Mouse (Mus musculus): ENCODE measurements around the gene Baz1b. TPM values are rescaled to one million over a fixed set of nuclear protein-coding genes. Genes with fewer than 3 reads are reported as not detected.
"Not testable (repeated sequence)": the region's sequence is repeated elsewhere in the genome, so short reads cannot be mapped to it uniquely, and the experiment has no call there.

Baz1b gene
- total RNA-seq, 2 experiments from 2014 or later, result 59.4 to 63.6 TPM

DNA sequence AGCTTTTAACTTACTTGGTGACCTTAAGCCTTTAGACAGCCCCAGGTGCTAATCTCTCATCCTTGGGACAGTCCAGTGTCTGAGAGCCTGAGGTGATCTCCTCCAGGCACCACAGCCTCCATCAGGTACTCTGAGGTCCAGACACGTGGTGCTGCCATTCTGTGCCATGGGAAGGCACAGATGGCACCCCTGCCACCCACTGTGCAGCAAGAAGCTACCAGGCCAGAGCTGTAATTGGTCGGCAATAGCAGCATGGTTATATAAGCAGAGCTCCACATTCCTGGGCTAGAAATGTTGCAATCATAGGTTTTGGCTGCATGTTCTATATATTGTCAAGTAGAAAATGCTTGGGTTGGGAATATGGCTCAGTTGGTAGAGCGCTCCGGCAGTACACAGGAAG lies 8.1 kb upstream of the Baz1b start:
- no peak for DNase-seq (ENCODE audit: low spot score in 2 of 2)

DNA sequence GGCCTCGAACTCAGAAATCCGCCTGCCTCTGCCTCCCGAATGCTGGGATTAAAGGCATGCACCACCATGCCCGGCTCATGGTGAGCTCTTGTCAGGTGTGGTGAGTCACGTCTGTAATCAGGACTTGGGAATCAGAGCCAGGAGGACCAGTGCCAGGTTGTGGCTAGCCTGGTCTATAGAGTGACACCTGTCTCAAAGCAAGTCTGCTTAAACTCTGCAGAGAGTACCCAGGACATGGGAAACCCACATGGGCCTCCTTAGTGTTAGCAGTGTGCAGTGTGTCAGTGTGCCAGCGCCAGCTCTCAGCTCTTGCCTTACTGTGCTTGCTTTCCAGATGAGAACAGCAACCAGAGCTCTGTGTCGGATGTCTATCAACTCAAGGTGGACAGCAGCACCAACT lies 7.4 kb upstream of the Baz1b start:
- DNase-seq (ENCODE audit: low spot score in 2 of 2), result no peak

DNA sequence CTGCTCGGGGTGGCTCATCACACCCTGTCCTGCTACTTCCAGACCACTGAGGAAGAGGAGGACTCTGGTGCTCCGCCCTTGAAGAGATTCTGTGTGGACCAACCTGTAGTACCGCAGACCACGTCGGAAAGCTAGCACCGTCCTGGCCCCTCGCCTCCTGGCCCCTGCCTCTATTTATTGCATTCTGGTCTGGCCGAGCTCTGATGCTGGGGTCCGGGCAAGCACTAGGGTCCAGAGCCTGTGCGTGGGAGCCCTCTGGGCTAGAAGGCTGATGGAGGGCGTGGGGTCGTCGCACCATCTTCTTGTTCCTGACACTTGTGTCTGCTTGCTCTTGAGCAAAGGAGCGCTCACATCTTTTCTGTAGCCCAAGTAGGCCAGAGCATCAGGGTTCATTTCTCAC lies 6.3 kb upstream of the Baz1b start:
- no peak for DNase-seq (ENCODE audit: low spot score in 2 of 2)

DNA sequence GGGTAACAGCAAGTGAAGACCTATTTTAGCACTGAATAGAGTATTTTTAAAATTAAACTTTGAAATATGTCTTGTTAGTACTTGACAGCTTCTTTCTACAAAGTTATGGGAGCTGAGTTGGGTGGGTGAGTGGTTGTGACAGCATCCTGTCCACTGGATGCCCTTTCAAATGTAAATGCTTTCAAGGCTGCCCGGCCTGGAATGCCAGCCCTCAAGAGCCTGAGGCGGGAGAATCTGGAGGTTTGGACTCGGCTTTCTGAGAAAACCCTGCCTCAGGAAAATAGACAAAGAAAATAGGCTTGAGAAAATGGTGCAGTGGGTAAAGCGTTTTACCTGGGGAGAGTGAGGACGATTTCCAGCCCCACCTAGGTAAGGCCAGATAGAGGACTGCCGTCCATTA lies 5.3 kb upstream of the Baz1b start:
- DNase-seq (ENCODE audit: low spot score in 2 of 2), result no peak

DNA sequence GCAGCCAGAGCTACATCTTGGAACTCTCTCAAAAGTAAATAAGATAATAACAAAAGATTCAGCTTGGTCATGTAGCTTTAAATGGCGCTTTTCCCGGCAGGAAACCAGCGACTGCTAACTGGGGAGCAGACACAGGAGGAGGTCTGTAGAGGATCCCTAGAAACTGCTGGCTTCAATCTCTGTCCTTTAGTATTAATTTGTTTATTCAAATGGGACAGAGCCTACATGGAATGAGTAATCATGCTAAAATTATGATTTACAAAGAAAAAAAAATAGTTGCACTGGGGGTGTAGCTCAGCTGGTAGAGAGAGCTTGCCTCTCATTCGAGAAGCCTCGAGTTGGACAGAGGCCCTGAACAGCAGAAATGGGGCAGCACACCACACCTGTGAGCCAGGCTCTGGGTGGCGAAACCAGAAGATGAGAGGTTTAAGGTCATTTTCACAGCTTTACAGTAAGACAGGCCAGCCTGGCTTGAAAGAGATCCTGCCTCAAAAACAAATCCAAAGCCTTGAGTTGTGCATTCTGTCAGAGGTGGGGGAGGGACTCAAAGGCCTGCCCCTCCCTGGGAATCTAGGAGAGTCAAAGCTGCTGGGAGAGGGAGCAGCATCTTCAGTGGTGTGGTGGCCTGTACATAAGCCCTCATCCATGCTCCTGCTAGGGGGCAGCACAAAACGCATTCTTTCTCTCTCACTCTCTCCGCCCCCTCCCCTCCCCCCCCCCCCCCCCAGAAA lies 3.8 kb upstream of the Baz1b start:
- no peak for DNase-seq (ENCODE audit: low spot score in 2 of 2)

DNA sequence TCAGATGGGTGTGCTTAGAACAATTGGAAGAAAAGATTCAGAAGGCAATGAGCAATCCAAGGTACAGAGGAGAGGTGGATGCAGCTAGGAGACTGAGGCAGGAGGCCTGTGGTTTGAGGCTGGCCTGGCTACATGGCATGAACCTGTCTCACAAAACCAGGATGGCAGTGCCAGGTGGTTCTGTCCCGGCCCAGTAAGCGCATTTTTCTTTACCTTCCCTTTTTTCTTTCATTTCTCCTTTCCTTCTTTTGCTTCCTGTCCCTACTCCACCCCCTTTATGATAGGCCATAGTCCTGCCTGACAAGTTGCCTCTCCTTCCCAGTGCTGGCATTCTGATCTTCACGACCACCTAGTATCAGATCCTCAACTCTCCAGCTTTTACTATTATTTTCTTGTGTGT lies 2.0 kb upstream of the Baz1b start:
- DNase-seq (ENCODE audit: low spot score in 2 of 2), result no peak

DNA sequence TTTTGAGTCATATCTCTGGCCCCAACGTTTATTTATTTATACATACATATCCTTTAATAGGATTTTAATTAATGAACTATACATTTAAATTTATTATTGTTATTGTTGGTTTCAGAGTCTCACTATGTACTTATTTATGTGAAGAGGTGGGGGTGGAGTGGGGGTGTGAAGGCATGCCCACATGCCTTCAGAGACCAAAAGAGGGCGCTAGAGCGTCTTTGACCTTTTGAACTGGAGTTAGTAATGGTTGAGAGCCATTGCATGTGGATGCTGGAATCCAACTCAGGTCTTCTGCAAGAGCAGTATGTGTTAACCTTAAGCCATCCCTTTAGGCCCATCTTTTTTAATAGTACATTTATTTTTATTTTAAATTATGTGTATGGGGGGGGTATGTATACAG lies 1.5 kb upstream of the Baz1b start:
- DNase-seq (ENCODE audit: low spot score in 2 of 2), result no peak

DNA sequence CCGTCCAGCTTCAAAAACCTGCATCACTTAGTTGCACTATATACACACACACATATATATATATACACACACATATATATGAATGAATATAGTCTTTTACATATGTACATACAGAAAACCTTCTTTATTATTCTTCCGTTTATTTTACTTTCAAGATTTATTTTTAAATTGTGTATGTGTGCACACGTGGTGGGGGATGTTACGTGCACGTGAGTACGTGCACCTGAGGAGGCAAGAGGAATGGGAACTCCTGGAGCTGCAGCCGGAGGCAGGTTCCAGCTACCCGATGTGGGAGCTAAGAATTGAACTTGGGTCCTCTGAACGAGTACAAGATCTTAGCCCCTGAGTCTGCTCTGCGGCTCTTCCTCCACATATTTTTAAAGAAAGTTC lies 838 bp upstream of the Baz1b start:
- DNase-seq (ENCODE audit: low spot score in 2 of 2), result no peak

DNA sequence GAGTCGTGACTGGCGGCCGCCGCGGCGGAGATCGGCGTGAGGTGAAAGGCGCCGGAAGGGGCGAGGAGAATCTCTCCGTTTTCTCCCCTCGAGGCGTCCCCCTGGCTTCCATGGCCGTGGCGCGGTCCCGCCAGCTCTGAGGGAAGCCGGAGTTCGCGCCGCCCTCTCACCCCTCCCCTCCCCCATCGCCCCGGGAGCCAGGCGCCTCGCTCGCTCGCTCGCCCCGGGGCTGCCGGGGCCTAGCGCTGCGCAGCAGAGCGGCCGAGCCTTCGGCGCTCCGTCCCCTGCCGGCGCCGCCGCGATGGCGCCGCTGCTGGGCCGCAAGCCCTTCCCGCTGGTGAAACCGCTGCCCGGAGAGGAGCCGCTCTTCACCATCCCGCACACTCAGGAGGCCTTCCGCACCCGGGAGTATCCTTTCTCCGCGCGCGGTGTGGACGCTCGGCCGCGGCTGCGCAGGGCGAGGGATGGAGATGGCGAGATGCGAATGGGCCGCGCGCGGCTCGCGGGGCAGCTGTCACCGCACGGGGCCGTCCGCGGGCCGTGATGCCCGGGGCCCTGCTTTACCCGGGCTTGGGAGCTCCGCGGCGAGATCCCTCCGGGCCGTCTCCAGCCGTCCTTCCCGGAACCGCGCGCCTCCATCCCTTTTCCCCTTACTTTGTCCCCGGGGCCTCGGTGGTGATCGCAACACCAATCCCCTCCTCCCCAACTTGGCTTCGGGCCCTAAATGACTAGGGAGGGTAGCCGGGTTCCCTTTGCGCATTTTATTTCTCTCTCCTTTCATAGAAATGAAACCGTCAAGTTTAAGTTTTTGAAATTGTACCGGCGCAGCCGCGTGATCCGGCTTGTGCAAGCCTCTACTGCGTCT lies 517 bp downstream of the Baz1b start:
- peak; percentile 30 to 50 for DNase-seq (ENCODE audit: low spot score in 2 of 2)

DNA sequence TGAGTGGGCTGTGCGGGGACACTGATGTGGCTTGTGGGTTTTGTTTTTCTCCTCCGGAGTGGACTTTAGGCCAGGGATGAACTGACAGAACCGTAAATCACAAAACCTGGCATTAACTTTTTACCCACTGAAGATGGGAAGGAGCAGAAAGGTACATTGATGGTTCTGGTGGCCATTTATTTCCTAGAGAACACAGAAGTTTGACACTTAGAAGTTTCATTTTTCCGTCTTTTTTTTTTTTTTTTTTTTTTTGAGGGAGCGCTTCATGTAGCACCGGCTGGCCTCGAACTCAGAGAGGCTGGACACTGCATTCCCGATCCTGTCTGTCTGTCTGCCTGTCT lies 1.1 kb downstream of the Baz1b start:
- no peak for DNase-seq (ENCODE audit: low spot score in 2 of 2)

DNA sequence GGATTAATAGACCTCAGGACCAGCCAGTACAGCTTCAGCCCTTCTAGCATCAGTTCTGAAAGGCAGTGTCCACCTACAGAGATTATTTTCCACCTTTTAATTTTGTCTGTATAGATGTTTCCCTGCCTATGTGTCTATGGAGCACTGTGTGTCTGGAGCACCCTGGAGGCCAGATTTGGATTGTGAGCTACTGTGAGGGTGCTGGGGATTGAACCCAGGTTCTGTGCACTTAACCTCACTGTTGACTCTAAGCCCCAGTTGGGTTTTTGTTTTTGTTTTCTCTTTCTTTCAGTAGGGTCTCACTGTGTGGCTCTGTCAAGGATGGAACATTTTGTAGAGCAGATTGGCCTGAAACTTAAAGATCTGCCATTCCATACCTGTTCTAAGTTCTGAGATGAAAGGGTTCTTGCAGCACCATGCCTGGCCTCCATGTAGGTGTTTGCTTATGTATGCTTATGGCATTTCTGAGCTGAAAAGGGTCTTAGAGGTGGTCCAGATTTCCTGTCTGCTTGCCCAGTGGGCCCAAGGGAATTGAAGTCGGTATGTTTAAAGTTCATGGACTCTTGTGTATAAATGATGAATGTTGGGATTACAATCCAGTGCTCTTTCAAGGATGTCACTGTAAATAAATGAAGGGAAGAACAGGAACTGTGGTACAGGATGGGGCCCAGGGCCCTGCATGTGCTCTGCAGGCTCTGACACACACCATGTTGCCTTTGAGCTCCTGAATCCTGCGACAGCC lies 2.4 kb downstream of the Baz1b start:
- no peak for DNase-seq (ENCODE audit: low spot score in 2 of 2)

DNA sequence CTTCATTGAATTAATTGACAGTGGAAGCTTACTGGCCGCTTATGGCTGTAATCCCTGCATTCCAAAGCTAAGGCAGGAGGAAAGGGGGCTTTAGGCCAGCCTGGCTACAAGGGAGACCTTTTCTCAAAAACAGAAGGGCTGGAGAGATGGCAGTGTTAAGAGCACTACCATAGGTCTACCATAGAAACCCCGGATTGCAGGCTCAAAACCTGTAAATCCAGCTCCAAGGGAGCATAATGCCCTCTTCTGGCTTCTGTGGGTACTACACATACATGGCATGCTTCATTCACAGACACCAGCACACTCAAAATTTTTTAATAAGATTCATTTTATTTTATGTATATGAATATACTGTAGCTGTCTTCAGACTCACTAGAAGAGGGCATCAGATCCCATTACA lies 4.6 kb downstream of the Baz1b start:
- DNase-seq (ENCODE audit: low spot score in 2 of 2), result peak in 1 of 2 experiments; percentile 52

DNA sequence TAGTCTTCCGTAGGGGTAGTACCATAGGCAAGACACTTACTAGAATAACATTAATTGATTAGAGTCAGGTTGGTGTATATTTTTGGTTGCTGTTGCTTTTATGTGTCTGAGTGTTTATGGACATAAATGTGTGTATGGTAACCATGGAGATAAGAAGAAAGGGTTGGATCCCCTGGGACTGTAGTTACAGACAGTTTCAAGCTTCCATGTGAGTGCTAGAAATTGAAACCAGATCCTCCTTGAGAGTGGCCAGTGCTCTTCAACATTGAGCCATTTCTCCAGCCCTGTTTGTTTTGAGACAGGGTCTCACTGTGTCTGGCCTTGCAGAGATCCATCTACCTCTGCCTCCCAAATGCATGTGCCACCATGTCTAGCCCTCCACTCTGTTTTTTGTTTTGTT lies 5.4 kb downstream of the Baz1b start:
- DNase-seq (ENCODE audit: low spot score in 2 of 2), result no peak

DNA sequence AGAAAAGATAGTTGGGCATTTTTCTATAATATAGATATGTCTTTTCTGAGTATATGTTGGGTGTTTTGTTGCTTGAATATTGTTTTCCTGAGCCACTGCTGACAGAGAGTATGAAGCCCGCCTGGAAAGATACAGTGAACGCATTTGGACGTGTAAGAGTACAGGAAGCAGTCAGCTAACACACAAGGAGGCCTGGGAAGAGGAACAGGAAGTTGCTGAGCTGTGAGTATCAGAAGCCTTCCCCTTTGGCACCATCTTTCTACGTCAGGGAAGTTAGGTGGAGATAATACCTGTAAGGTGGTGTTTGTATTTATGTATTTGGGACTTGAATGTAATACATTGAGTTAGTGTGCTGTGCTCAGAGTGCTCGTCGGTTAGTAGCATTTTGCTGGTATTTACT lies 9.3 kb downstream of the Baz1b start:
- no peak for DNase-seq (ENCODE audit: low spot score in 2 of 2)

DNA sequence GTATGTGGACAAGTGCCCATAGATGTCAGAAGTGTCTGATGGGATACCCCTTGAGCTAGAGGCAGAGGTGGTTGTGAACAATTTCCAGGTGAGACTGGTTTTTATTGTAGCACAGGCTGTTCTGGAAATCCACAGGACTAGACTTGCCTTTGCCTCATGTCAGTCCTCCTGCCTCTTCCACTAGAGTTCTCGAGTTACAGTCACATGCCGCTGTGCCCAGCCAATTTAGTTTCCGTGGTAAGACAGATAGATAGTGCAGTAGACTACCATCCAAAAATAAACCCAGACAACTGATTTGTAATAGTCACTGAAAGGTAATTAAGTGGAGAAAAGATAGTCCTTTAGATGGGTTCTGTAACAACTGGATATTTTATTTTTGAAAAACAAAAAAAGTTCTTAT lies 15.7 kb downstream of the Baz1b start:
- DNase-seq (ENCODE audit: low spot score in 2 of 2), result no peak

DNA sequence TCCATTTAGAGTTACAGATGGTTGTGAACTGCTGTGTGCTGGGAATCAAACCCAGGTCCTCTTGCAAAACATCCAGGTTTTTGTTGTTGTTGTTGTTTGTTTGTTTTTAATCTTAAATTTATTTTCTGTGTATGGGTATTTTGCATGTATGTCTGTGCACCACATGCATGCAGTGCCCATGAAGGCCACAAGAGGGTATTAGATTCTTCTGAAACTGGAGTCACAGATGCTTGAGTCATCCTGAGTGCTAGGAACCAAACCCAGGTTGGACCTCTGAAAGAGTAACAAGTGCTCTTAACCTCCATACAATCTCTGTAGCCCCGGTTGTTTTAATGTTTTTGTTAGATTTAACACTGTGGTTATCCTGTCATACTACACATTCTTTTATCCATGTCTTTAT lies 21.1 kb downstream of the Baz1b start:
- no peak for DNase-seq (ENCODE audit: low spot score in 2 of 2)

DNA sequence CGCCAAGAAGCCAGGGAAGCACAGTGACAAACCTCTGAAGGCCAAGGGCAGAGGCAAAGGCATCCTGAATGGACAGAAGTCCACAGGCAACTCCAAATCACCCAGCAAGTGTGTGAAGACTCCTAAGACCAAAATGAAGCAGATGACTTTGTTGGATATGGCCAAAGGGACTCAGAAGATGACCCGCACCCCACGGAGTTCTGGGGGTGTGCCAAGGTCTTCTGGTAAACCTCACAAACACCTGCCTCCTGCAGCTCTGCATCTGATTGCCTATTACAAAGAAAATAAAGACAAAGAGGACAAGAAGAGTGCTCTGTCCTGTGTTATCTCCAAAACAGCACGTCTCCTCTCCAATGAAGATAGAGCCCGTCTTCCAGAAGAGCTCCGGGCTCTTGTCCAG lies 29.8 kb downstream of the Baz1b start:
- no peak for DNase-seq (ENCODE audit: low spot score in 2 of 2)

DNA sequence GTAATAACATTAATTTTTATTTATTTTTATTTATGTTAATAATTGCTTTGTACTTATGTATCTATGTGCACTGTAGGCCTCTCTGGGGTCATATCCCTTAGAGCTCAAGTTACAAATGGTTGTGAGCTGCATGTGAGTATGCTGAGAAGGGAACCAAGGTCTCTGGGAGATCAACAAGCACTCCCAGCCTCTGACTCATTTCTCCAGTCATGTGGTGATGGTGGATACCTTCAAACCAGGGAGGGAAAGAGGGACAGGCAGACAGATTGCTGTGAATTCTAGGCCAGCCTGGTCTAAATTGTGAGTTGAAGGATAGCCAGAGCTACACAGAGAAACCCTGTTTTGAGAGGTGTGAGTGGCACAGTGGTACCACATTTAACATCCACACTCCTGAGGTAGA lies 33.9 kb downstream of the Baz1b start:
- DNase-seq (ENCODE audit: low spot score in 2 of 2), result no peak

DNA sequence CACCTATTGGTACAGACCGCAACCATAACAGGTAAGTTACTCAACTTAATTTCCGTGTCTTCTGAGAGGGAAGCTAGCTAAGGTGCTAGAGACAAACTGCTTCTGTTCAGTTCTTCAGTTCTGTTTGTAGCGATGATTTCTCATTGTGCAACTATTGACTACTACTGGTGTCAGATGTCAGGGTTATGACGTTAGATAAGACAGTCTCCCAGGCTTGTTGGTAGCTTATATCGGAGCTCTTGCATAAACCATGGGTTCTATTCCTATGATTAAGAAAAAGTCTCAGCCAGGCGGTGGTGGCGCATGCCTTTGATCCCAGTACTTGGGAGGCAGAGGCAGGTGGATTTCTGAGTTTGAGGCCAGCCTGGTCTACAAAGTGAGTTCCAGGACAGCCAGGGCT lies 35.0 kb downstream of the Baz1b start:
- no peak for DNase-seq (ENCODE audit: low spot score in 2 of 2)

DNA sequence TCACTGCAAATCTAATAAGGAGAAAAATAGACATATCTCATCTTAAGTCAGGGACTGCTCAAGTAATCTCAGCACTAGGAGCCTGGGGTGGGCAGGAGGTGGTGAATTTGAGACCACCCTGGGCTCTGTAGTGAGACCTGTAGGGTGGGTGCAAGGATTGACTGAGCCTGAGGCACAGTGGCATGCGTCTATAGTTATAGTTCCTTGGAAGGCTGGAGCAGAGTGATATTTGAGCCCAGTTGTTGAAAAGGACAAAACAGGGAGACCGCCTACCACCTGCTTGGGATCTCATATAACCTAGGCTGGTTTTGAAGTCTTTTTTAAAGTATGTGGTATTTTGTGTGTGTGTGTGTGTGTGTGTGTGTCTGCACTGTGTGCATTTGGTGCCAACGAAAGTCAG lies 37.1 kb downstream of the Baz1b start:
- no peak for DNase-seq (ENCODE audit: low spot score in 2 of 2)

DNA sequence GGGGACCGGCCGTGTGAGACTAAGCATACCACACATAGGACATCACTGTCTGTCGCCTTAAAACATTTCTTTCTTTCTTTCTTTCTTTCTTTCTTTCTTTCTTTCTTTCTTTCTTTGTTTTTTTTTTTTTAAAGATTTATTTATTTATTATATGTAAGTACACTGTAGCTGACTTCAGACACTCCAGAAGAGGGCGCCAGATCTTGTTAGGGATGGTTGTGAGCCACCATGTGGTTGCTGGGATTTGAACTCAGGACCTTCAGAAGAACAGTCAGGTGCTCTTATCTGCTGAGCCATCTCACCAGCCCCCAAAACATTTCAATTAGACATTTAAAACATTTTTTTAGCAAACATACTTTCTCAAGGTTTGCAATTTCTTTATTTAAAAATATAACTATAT lies 38.8 kb downstream of the Baz1b start:
- not testable (repeated sequence) for DNase-seq (ENCODE audit: low spot score in 2 of 2)

DNA sequence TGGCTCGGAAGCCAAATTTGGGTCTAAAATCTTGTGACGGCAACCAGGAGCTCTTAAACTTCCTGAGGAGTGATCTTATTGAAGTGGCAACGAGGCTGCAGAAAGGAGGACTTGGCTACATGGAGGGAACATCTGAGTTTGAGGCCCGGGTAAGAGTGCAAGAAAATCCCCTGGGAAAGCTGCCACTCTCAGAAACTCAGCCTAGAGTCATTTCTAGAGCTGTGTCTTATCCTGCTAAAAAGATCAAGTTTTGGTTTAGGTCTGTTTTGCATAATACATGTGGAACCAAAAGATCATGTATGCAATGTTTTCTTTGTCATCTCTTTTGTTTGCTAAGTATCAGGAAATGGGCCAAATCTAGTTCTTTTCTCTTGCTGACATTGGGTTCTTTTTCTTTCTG lies 43.1 kb downstream of the Baz1b start:
- DNase-seq (ENCODE audit: low spot score in 2 of 2), result no peak

Data from gastrocnemius, postnatal 4 days (tissue).